Mouse (Mus musculus): ENCODE results near the gene Igfals. TPM values are rescaled to one million over a fixed set of nuclear protein-coding genes. Genes with fewer than 3 reads are reported as not detected.

Gene Igfals
- polyA plus RNA-seq, 1 experiment, result not detected

GRCm38 (mm10) chr17:24881738-24882440 lies 16.1 kb downstream of the Igfals start:
- H3K27ac ChIP-seq (ENCODE audit: insufficient read depth, low read depth, low read length), result no peak overlapping the region
- no peak overlapping the region for H3K4me3 ChIP-seq (ENCODE audit: insufficient read depth, low read length)
- H3K4me1 ChIP-seq (ENCODE audit: control insufficient read depth, insufficient read depth, low read length), result peaks cover 3% of the 10 kb centered on the region; the same call in 1 of the 2 replicates
- TF ChIP-seq CTCF (IDR thresholded peaks at IDR 0.05; ENCODE audit: low read depth, low read length), result peak; percentile 45
- no peak for TF ChIP-seq POLR2A (IDR thresholded peaks at IDR 0.05; ENCODE audit: borderline replicate concordance, low read depth, low read length)

GRCm38 (mm10) chr17:24884391-24884790 lies 18.6 kb downstream of the Igfals start:
- Histone ChIP-seq H3K4me3 (ENCODE audit: insufficient read depth, low read length) (no peak overlapping the region), H3K27ac (ENCODE audit: insufficient read depth, low read depth, low read length) (no peak overlapping the region), H3K4me1 (ENCODE audit: control insufficient read depth, insufficient read depth, low read length) (peaks cover 9% of the 10 kb centered on the region)
- TF ChIP-seq CTCF (IDR thresholded peaks at IDR 0.05; ENCODE audit: low read depth, low read length) (no peak), POLR2A (IDR thresholded peaks at IDR 0.05; ENCODE audit: borderline replicate concordance, low read depth, low read length) (no peak)

GRCm38 (mm10) chr17:24885356-24886133 lies 19.7 kb downstream of the Igfals start:
- H3K27ac ChIP-seq (ENCODE audit: insufficient read depth, low read depth, low read length), result no peak overlapping the region
- TF ChIP-seq CTCF (IDR thresholded peaks at IDR 0.05; ENCODE audit: low read depth, low read length) (no peak), POLR2A (IDR thresholded peaks at IDR 0.05; ENCODE audit: borderline replicate concordance, low read depth, low read length) (no peak)
- peaks cover 9% of the 10 kb centered on the region for H3K4me1 ChIP-seq (ENCODE audit: control insufficient read depth, insufficient read depth, low read length)
- peak overlapping the region; percentile 98 for H3K4me3 ChIP-seq (ENCODE audit: insufficient read depth, low read length)

- Histone ChIP-seq H3K4me1 (ENCODE audit: control insufficient read depth, insufficient read depth, low read length) (peaks cover 9% of the 10 kb centered on the region), H3K27ac (ENCODE audit: insufficient read depth, low read depth, low read length) (peak within 1 kb of the TSS; percentile 35), H3K4me3 (ENCODE audit: insufficient read depth, low read length) (peak within 1 kb of the TSS; percentile 98)
- TF ChIP-seq CTCF (IDR thresholded peaks at IDR 0.05; ENCODE audit: low read depth, low read length) (no peak), POLR2A (IDR thresholded peaks at IDR 0.05; ENCODE audit: borderline replicate concordance, low read depth, low read length) (no peak)
Observed at GRCm38 (mm10) chr17:24886134-24886931, 20.5 kb downstream of the Igfals start, which contains the start of the genes Nubp2 and Spsb3. Gene Nubp2, minus strand, starts transcription at chr17:24886349. Gene Spsb3, plus strand, starts transcription at chr17:24886643.

- Histone ChIP-seq H3K4me3 (ENCODE audit: insufficient read depth, low read length) (peak overlapping the region; percentile 92), H3K4me1 (ENCODE audit: control insufficient read depth, insufficient read depth, low read length) (peaks cover 9% of the 10 kb centered on the region), H3K27ac (ENCODE audit: insufficient read depth, low read depth, low read length) (peak overlapping the region; percentile 35)
- no peak for TF ChIP-seq POLR2A (IDR thresholded peaks at IDR 0.05; ENCODE audit: borderline replicate concordance, low read depth, low read length)
Observed at GRCm38 (mm10) chr17:24886932-24887271, 21.1 kb downstream of the Igfals start.

- no peak for TF ChIP-seq CTCF (IDR thresholded peaks at IDR 0.05; ENCODE audit: low read depth, low read length)
- TF ChIP-seq POLR2A (IDR thresholded peaks at IDR 0.05; ENCODE audit: borderline replicate concordance, low read depth, low read length), result no peak
- peak overlapping the region; percentile 92 for H3K4me3 ChIP-seq (ENCODE audit: insufficient read depth, low read length)
- no peak overlapping the region for H3K27ac ChIP-seq (ENCODE audit: insufficient read depth, low read depth, low read length)
- H3K4me1 ChIP-seq (ENCODE audit: control insufficient read depth, insufficient read depth, low read length), result peaks cover 9% of the 10 kb centered on the region
Observed at GRCm38 (mm10) chr17:24887291-24888080, 21.7 kb downstream of the Igfals start.

- no peak overlapping the region for H3K4me3 ChIP-seq (ENCODE audit: insufficient read depth, low read length)
- no peak for TF ChIP-seq CTCF (IDR thresholded peaks at IDR 0.05; ENCODE audit: low read depth, low read length)
- TF ChIP-seq POLR2A (IDR thresholded peaks at IDR 0.05; ENCODE audit: borderline replicate concordance, low read depth, low read length), result no peak
- H3K27ac ChIP-seq (ENCODE audit: insufficient read depth, low read depth, low read length), result no peak overlapping the region
- H3K4me1 ChIP-seq (ENCODE audit: control insufficient read depth, insufficient read depth, low read length), result peaks cover 7% of the 10 kb centered on the region
Observed at GRCm38 (mm10) chr17:24888862-24889261, 23.1 kb downstream of the Igfals start.

- Histone ChIP-seq H3K4me1 (ENCODE audit: control insufficient read depth, insufficient read depth, low read length) (peaks cover 6% of the 10 kb centered on the region; the same call in 1 of the 2 replicates), H3K4me3 (ENCODE audit: insufficient read depth, low read length) (no peak overlapping the region), H3K27ac (ENCODE audit: insufficient read depth, low read depth, low read length) (no peak overlapping the region)
- TF ChIP-seq CTCF (IDR thresholded peaks at IDR 0.05; ENCODE audit: low read depth, low read length), result no peak
- TF ChIP-seq POLR2A (IDR thresholded peaks at IDR 0.05; ENCODE audit: borderline replicate concordance, low read depth, low read length), result no peak
Observed at GRCm38 (mm10) chr17:24890151-24891092, 24.6 kb downstream of the Igfals start.

Measured in bone marrow macrophage, adult 2 months (primary cell).